Mouse (Mus musculus) heart, postnatal 4 days (tissue): ENCODE measurements around the gene Zscan21. TPM values are rescaled to one million over a fixed set of nuclear protein-coding genes. Genes with fewer than 3 reads are reported as not detected.
"Not testable (repeated sequence)": the region's sequence is repeated elsewhere in the genome, so short reads cannot be mapped to it uniquely, and the experiment has no call there.

ENCODE experiments used
- DNase-seq: peaks from one replicate; pipeline ENCODE4 v3.0.0; 2021
- total RNA-seq, 2 experiments: library from RNA; stranded (reverse); gene quantifications; 2 replicates each; pipeline ENCODE4 v1.2.3; 2021

Gene Zscan21
- 10 to 100 TPM; 20.8 to 22.7 TPM for total RNA-seq

DNA sequence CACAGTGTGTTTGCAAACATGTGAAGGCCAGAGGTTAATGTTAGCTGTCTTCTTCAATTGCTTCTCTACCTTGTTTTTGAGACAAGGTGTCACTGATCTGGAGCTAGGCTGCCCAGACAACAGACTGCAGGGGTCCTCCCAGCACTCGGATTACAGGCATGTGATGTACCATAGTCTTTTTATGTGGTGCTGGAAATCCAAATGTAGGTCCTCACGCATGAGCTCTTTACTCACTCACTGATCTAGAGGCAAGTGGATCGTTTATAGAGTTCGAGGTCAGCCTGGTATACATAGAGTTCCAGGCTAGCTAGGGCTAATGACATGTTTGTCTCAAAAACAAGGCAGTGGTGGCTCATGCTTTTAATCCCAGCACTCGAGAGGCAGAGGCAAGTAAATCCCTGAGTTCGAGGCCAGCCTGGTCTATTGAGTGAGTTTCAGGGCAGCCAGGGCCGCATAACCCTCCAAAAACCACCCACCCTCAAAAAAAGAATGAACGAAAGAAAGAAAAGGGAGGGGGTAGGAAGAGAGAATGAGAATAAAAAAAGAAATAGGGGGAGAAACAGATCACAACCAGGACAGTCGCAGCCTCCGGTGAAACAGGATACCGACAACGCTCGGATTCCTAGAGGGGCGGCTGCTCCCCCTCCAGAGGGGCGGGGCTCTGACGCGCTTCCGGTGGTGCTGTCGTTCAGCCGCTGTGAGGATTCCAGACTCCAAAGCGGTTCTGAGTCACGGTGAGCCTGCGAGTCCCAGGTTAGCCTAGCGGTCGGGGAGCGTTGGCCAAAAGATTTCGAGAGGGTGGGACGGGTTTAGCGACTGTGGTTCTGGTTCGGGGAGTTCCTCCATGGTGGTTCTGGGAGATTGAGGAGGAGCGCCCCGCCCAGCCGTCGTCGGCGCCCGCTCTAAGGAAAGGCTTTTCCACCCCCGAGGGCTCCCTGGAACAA is at the start of gene Zscan21:
TSS of gene Zscan21 (plus strand) at position 649 of the 944 bp plus-strand sequence.
- peak; percentile 92 for DNase-seq

DNA sequence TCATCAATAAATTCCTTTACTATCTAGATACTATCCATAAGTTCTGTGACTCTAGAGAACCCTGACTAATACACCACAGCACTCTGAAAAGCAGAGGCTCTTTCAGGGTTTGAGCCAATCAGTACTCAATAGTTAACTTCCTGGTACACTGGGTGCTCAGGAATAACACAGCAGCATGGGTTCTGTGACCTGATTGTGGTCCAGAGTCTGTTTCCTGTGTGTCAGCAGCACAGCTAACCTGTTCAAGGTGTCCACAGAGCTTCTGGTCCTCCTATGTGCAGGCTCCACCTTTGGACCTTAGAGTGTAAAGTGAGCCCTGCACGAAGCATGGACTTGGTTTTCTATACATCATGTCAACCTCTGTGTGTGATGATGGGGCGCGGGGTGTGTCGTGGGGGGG is 42.9 kb upstream of the Zscan21 start:
- no peak for DNase-seq

DNA sequence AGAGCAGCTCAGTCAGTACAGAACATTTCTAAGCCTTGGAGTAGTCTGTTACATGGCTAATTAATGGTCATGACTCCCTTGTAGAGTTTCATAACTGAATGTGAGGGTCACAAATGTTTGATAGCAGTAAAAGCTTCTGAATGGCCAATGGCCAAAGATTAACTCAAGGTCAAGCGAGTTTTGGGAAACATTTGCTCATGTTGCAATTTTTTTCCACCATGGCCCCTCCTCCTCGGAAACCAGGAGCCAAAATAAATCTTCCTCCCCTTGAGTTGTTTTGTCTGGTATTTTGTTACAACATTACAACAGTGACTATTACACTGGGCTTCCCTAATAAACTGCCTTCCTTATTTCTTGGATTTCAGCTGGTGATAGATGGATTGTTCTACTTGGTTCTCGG is 41.0 kb upstream of the Zscan21 start:
- DNase-seq = no peak

DNA sequence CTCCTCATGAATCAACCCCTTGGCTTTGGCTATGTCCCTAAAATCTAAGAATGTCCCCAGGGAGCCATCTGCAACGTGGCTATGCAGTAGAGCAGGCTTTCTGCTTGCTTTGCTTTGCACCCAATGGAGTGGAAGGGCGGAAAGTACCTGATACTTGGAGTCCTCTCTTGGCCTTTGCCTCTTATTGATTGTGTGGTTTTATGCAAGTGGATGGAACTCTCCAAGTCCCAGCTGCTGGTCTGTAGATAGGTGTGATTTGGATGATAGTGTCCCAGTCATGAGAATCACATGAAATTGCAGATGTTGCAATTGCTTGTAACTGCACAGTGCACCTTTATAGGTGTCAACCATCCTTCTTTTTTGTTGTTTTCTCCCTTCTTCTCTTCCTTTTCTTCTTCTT is 40.6 kb upstream of the Zscan21 start:
- no peak for DNase-seq

DNA sequence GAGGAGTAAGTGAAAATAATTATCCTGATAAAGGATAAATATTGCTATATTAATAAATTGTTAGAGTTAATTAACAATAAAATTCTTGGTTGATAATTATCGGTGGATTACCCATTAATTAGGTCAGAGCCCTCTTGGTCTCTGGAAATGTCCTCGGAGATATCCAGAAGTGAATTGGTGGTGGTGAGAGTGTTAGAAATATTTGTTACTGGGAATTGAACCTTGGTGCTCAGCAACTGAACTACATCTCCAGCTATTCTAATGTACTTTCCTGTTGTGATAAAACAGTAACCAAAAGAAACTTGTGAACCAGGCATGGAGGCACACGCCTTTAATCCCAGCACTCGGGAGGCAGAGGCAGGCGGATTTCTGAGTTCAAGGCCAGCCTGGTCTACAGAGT is 36.2 kb upstream of the Zscan21 start:
- no peak for DNase-seq

DNA sequence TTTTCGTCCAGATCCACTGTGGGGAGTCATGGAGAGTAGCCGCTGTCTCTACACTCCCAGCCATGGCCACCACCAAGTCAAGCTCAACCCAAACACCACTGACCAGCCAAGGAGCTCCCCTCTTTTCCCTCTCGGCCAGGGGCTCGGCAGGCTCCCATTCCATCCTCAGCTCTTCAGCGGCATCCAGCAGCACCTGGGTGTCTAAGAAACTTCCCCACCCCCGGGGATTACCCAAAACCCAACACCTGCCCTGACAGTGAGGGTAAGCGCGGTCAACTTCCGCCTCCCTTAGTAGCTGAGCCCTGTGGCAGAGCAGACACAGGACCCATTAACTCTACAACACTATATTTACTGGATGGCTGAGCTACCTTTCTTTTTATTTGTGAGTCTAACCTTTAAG is 35.3 kb upstream of the Zscan21 start:
- DNase-seq = no peak

DNA sequence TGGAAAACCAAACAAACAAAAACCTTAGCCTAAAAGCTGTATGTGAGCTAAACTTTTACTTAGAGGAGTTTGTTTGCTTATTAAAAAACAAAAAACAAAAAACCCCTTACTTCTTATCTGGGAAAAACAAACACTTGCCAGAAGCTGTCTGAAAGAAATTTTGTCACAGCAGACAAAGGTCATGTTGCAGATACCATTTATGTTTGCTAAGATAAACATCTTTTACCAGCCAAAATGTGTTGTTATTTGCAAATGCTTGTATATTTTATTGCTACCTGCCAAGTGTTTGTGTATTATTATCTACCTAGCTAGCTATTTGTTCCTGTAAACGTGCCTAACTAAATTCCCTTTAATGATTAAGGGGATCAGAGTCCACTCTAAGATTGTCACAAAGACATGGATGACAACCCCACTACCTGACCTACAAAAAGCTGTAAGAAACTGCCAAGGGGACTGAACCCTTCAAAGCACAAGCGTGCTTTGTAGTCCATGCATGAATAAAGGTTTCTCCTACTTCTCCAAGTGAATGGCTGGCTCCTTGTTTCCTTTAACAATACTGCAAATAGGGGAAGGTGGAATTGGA is 33.3 kb upstream of the Zscan21 start:
- no peak for DNase-seq

DNA sequence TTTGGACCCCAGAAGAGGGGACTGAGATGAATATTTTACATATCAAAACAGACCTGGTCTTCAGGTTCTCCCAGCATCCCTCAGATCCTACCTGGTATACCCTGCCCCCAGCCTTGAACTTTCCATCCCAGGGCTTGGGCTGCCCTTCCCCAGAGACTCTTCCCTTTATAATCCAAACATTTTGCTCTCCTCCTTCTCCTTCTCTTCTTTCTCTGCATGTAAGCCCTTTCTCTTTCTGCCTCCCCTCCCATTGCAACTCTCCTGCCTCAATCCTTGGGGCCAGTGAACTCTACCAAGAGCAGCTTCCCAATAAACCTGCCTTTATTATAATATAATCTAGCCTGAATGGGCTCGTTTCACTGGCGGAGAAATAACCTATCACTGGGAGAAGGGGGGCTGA is 32.8 kb upstream of the Zscan21 start:
- DNase-seq = no peak

DNA sequence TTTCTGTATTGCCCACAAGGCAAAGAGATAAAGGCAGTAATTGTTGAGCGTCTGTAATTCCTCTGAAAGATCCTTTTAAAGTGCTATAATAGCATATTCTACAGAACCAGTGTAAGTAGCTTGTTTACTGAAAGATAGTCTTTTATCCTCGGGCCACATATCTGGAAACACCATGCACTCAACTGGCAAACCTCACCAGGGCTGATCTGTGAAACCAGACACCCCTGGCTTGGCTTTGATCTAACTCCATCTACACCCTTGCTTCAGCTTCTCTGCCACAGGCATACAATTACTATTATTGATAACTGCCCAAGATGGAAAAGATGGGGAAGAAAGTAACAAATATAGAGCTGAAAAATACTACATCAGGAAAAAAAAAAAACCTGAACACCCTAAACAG is 32.2 kb upstream of the Zscan21 start:
- no peak for DNase-seq

DNA sequence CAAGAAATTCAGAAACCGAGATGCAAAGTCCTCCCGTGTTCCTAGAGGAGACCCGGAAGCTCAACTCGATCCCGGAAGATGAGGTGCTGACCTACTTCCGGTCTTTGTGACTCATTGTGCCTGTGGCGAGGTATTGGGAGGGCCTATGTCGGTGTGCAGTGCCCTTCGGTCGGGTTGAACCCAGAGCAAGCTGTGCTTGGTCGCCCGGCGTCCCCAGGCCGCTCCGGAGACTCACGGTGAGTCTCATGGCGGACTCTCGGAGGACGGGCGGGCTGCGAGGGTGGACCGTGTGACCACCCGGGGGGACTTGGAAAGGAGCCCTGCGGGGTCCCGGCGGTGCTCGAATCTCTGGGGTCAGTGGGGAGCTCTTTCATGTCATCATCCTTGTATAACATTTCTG is 31.7 kb upstream of the Zscan21 start, which contains the start of gene Zkscan1:
TSS of gene Zkscan1 (plus strand) at position 89 of the 400 bp plus-strand sequence.
- DNase-seq = peak; percentile 77

DNA sequence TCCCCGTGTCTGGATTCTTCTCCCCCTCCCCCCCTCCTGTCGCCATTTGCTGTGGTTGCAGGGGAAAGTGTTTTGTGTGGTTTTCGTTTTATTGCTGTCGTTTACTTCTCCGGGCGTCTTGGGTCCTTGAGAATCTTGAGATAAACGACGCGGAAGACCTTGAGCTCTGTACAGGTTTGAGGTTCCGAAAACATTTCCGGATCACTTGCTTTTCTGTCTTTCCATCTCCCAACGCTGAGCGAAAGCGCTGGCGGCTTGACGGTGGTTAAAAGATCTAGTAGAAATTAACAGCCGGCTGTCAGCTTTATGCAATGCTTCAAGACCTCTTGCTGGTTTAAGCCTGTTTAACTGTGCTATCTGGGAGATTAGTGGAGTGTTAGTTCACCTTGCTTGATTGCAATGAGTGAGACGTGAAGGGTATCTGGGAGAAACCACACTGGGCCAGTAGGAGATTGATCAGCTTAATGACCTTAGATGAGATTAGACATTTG is 31.2 kb upstream of the Zscan21 start:
- peak; percentile 15 for DNase-seq

DNA sequence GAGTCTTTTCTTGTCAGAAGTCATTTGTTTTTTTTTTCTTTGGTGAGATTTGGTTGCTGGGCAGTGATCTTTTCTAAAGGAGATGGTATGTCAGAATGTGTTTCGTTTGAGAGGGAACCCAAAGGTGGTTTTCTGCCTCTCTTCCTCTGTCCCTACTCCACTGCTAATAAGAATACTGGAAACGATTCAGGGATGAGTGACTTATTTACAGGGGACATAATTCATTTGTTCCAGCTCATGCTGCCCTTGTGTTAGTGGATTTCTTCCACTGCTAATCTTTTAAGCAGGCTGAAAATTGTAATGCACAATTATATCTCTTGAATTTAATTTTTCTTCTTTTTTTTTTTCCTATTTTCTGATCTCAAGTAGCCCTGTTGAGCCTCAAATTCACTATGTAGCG is 29.9 kb upstream of the Zscan21 start:
- no peak for DNase-seq

DNA sequence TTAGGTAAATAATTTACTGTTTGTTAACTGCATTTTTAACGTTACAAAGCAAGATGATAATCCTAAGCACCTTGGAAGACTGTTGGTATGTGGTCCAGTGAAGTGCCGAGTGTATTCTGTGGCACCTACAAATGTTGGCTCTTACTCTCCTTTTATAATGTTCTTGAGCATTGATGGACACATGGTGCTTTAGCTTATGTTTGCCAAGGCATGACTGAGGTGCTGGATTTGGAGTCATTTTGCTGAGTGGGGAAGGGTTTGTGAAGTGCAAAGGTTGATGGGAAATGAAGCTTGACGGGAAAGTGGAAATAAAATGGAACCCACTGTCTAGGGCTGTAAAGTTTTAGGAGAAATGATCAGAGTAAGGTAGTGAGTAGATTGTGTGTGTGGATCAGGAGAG is 28.3 kb upstream of the Zscan21 start:
- no peak for DNase-seq

DNA sequence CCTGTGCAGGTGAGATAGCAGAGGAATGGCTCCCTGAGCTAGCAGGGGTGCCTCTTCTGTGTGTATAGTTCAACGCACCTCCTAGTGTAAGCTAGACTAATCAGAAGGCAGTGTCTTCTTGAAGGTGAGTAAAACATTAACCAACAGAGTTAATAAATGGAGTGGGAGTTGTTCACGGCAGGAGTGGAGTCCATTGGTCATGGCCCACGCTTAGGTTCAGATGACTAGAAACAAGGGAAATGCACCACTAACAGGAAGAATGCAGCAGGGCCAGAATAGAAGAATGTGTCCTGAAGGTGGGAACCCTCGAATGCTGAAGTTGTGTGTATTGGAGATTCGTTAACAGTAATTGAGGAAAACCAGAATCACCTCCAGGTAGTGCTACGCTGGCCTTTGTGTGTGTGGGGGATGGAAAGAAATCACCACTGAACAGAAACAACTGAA is 27.6 kb upstream of the Zscan21 start:
- DNase-seq = no peak

DNA sequence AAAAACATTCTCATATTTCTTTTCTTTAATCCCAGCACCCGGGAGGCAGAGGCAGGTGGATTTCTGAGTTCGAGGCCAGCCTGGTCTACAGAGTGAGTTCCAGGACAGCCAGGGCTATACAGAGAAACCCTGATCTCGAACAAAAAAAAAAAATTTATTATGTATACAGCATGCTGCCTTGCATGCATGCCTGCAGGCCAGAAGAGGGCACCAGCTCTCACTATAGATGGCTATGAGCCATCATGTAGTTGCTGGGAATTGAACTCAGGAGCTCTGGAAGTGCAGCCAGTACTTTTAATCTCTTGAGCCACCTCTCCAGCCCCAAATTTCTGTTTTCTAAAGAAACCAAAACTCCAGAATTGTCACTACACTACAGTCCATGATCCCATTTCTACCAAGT is 26.4 kb upstream of the Zscan21 start:
- peak; percentile 19 for DNase-seq

DNA sequence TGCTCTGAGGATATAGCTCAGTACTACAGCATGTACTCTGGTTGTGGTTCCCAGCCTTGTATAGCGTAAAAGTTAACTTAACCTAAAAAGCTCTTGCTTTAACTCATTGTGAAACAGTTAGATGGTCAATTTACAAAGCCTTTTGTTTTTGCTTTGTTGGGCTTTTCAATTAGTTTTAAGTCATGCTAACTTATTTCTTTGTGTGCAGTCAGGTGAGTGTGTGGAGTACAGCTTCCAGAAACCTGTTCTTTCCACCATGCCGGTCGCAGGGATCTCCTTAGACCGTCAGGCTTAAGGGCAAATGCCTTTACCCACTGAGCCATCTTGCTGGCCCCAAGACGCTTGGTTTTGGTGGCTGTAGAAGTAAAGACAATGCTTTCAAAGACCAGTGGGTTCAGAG is 26.0 kb upstream of the Zscan21 start:
- no peak for DNase-seq

DNA sequence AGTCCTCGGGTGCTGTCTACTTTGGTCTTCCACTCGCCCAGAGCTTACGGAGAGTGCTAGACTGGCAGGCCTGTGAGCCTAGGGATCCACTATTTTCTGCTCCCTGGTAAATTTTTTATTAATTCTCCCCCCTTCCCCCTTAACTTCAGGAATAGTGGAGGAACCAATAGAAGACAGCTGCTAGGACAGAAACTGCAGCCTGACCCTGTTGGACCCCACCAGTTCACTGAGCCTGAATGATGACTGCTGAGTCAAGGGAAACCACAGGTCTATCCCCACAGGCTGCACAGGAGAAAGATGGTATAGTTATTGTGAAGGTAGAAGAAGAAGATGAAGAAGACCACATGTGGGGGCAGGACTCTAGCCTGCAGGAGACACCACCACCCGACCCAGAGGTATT is 23.9 kb upstream of the Zscan21 start:
- DNase-seq = no peak

DNA sequence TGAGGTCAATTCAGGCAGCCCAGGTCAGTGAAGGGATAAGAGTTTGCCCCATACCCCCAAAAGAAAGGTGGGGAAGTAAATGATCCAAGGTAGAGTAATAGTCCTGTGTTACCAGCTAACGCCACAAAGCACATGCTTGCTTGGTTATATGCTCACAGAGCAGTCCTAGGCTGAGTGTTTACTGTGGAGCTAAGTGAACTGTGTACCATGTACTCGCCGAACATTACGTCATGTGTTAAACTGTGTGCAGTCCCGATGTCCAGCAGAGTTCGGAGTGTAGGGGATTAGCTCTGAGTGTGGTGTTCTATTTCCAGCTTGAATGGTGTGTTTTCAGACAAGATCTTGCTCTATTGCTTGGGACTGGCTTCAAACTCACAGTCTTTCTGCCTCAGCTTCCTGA is 22.2 kb upstream of the Zscan21 start:
- no peak for DNase-seq

DNA sequence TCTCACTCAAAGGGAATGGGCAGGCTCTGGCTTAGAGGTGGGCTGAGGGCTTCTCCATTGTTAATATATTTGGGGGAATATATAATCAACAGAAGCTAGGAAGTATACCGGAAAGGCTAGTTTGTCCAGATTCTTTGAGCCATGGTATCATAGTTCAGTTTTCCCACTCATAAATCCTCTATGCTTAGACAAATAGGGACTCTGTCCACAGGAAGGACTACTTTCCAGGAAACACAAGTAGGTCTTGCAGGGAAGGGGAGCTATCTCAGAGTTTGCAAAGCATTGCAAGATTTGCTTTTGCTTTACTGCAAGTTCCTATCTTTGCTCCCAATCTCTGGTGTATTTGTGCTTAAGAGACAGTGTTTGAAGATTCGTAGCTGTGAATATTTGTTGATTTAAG is 11.7 kb upstream of the Zscan21 start:
- DNase-seq = no peak

DNA sequence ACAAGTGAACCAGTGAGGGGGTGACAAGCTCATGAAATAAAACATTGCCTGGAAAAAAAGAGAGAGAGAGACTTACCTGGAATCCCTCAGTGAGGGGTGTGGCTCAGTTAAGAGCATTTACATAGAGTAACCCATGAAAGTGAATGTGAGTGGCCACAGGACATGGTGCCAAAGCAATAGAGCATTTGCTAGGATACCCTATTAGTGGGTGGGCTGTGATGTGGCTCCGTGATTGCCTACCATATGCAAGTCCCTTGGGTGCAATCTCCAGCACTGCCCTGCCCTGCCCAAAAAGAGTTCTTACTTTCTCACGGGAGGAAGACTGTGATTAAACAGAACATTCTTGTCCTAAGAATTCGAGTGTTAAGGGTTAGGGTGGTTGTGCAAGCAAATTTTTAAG is 9.6 kb upstream of the Zscan21 start:
- DNase-seq = no peak

DNA sequence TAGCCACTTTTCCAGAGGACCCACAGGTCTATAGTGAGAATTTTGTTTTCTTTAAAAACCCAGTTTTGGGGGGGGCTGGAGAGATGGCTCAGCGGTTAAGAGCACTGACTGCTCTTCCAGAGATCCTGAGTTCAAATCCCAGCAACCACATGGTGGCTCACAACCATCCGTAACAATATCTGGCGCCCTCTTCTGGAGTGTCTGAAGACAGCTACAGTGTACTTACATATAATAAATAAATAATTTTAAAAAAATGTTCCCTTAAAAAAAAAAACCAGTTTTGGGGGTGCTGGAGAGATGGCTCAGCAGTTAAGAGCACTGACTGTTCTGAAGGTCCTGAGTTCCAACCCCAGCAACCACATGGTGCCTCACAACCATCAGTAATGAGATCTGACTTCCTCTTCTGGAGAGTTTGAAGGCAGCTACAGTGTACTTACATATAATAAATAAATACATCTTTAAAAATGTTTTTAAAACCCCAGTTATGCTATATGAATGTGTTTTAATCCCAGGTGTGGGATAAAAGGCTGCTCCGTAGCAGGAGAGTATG is 6.8 kb upstream of the Zscan21 start:
- DNase-seq = not testable (repeated sequence)

DNA sequence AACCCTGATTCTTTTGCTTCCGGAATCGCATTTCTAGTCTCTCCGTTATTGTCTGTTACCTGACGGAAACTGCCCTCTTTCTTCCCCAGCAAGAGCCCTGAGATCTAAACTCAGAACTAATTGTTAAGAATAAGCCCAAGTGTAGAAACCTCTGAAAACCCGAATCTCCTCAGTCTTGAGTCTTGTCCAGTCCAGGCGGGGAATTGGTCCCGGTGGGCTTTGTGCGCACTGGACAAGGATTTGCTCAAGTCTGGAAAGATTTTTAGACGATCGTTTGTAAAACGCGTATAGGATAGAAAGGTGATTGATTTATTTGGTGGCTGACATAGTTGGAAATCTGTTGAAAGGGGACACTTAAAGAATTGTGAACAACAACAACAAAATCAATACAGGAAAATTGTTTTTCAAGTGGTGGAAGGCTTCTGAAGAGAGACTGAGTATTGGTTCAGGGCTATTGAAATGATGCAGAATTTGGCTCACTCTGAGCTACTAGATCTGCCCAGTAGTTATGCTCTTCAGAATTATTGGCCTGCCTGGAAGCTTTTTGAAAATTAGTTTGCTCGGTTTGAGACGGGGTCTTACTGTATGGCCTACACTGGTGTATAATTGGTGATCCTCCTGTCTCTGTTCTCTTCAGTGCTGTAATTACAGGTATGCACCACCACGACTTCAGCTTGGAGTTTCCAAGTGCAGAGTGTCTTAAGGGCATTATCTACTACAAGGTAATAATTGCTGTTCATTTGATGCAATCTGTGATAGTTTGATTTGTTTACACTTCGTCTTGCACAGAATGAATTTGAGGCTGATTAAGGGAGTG is 704 bp downstream of the Zscan21 start:
- no peak for DNase-seq

DNA sequence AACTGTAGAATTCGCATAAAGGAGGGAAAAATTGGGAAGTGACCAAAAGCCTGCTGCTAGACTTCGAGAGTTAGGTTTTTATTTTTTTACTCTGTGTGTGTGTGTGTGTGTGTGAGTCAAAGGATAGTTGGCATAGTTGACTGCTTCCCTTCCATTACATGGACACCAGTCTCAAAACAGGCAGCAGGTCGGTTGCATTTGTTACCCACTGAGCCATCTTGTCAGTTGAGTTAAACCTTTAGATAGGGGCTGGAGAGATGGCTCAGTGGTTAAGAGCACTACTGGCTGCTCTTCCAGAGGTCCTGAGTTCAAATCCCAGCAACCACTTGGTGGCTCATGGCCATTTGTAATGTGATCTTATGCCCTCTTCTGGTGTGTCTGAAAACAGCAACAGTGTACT is 1.3 kb downstream of the Zscan21 start:
- DNase-seq = no peak
